Mouse (Mus musculus) layer of hippocampus, postnatal 10 days (tissue): ENCODE data around the gene Rsc1a1. TPM values are rescaled to one million over a fixed set of nuclear protein-coding genes. Genes with fewer than 3 reads are reported as not detected.
A peak's percentile ranks its signal among the peaks of the same experiment; 100 is the strongest.

Experiments
- DNase-seq, 2 experiments: peaks; one replicate each; pipeline ENCODE4 v3.0.0; 2021; ENCODE audit warnings: low spot score in 2 of 2
- total RNA-seq, 2 experiments: library from RNA; stranded (reverse); gene quantifications; 2 replicates each; pipeline ENCODE4 v1.2.3; 2021

Rsc1a1 gene
- total RNA-seq, 2 experiments from 2014 or later: 0.87 to 1.6 TPM

GRCm38 (mm10) chr4:141704625-141705024 lies 19.2 kb upstream of the Rsc1a1 start:
- DNase-seq: no peak

GRCm38 (mm10) chr4:141694719-141695118 lies 9.3 kb upstream of the Rsc1a1 start:
- DNase-seq: no peak

GRCm38 (mm10) chr4:141688505-141688904 lies 3.1 kb upstream of the Rsc1a1 start:
- no peak for DNase-seq

GRCm38 (mm10) chr4:141686525-141686924 lies 1.1 kb upstream of the Rsc1a1 start:
- no peak for DNase-seq

- DNase-seq: no peak
Measured at GRCm38 (mm10) chr4:141686093-141686492, 694 bp upstream of the Rsc1a1 start.

GRCm38 (mm10) chr4:141682706-141683230 lies 2.6 kb downstream of the Rsc1a1 start:
- no peak for DNase-seq

- no peak for DNase-seq
Measured at GRCm38 (mm10) chr4:141681767-141682166, 3.6 kb downstream of the Rsc1a1 start.

- DNase-seq: no peak
Measured at GRCm38 (mm10) chr4:141680892-141681291, 4.5 kb downstream of the Rsc1a1 start.

- no peak for DNase-seq
Measured at GRCm38 (mm10) chr4:141679016-141679415, 6.4 kb downstream of the Rsc1a1 start.

GRCm38 (mm10) chr4:141676462-141676979 lies 8.9 kb downstream of the Rsc1a1 start:
- no peak for DNase-seq

GRCm38 (mm10) chr4:141672325-141672724 lies 13.1 kb downstream of the Rsc1a1 start:
- no peak for DNase-seq

GRCm38 (mm10) chr4:141671389-141671788 lies 14.0 kb downstream of the Rsc1a1 start:
- no peak for DNase-seq

- no peak for DNase-seq
Measured at GRCm38 (mm10) chr4:141669898-141670712, 15.3 kb downstream of the Rsc1a1 start.

- no peak for DNase-seq
Measured at GRCm38 (mm10) chr4:141664799-141665198, 20.6 kb downstream of the Rsc1a1 start, which contains the start of gene Plekhm2. Gene Plekhm2, minus strand, starts transcription at chr4:141664899.

GRCm38 (mm10) chr4:141664011-141664745 lies 21.2 kb downstream of the Rsc1a1 start:
- DNase-seq: peak; percentile 64 to 81

GRCm38 (mm10) chr4:141663122-141663931 lies 22.1 kb downstream of the Rsc1a1 start:
- peak; percentile 38 to 57 for DNase-seq

GRCm38 (mm10) chr4:141660884-141661283 lies 24.5 kb downstream of the Rsc1a1 start:
- DNase-seq: no peak

- no peak for DNase-seq
Measured at GRCm38 (mm10) chr4:141659739-141660138, 25.7 kb downstream of the Rsc1a1 start.

- DNase-seq: no peak
Measured at GRCm38 (mm10) chr4:141658846-141659484, 26.4 kb downstream of the Rsc1a1 start.

GRCm38 (mm10) chr4:141656932-141657331 lies 28.5 kb downstream of the Rsc1a1 start:
- DNase-seq: no peak
